Mouse (Mus musculus) myocyte (in vitro differentiated cells): Measurements from ENCODE around the gene Ppfia3. TPM values are rescaled to one million over a fixed set of nuclear protein-coding genes. Genes with fewer than 3 reads are reported as not detected.

Source experiments
- H3K27me3 ChIP-seq: one replicate; pipeline ENCODE4 v1.6.1; 2011; ENCODE audit not compliant: control insufficient read depth, insufficient read depth, insufficient read length
- H3K36me3 ChIP-seq: one replicate; pipeline ENCODE4 v1.6.1; 2011; ENCODE audit not compliant: control insufficient read depth, insufficient read depth
- H3K4me2 ChIP-seq: one replicate; pipeline ENCODE4 v1.6.1; 2011; ENCODE audit warnings: low read depth, control low read depth
- H3K4me3 ChIP-seq: one replicate; pipeline ENCODE4 v1.5.1; 2011; ENCODE audit warnings: mild to moderate bottlenecking, control low read depth, moderate library complexity
- H3K79me2 ChIP-seq: one replicate; pipeline ENCODE4 v1.6.1; 2011; ENCODE audit not compliant: control insufficient read depth, insufficient read depth
- H3ac ChIP-seq: one replicate; pipeline ENCODE4 v1.6.1; 2011; ENCODE audit not compliant: control insufficient read depth, insufficient read length
- CEBPB ChIP-seq: IDR thresholded peaks from 2 replicates; pipeline ENCODE4 v1.6.1; 2011; ENCODE audit warnings: mild to moderate bottlenecking, moderate library complexity; ENCODE audit not compliant: poor library complexity, insufficient read depth, severe bottlenecking
- E2F4 ChIP-seq: IDR thresholded peaks from one replicate; pipeline ENCODE4 v1.6.1; 2011; ENCODE audit warnings: mild to moderate bottlenecking, control low read depth, moderate library complexity; ENCODE audit not compliant: insufficient read depth
- MAX ChIP-seq: IDR thresholded peaks from one replicate; pipeline ENCODE4 v1.6.1; 2011; ENCODE audit warnings: low read depth, mild to moderate bottlenecking, control low read depth
- MYOD1 ChIP-seq, 3 experiments: IDR thresholded peaks; one replicate each; pipeline ENCODE4 v1.6.1; 2011; ENCODE audit warnings: control low read depth in 2 of 3, low read depth in 2 of 3, mild to moderate bottlenecking in 2 of 3, moderate library complexity in 1 of 3; ENCODE audit not compliant: insufficient read length in 2 of 3, control insufficient read depth in 1 of 3
- MYOG ChIP-seq, 3 experiments: IDR thresholded peaks; one replicate each; pipeline ENCODE4 v1.6.1; 2011; ENCODE audit warnings: control low read depth in 2 of 3, low read depth in 2 of 3, mild to moderate bottlenecking in 2 of 3; ENCODE audit not compliant: insufficient read length in 2 of 3, control insufficient read depth in 1 of 3, insufficient read depth in 1 of 3
- POLR2A ChIP-seq: IDR thresholded peaks from one replicate; pipeline ENCODE4 v1.6.1; 2011; ENCODE audit warnings: low read depth, mild to moderate bottlenecking, control low read depth, moderate library complexity; ENCODE audit not compliant: insufficient read length
- POLR2AphosphoS2 ChIP-seq: IDR thresholded peaks from one replicate; pipeline ENCODE4 v1.6.1; 2011; ENCODE audit warnings: low read depth, control low read depth; ENCODE audit not compliant: insufficient read length
- REST ChIP-seq: IDR thresholded peaks from one replicate; pipeline ENCODE4 v1.6.1; 2011; ENCODE audit warnings: mild to moderate bottlenecking, control low read depth, moderate library complexity; ENCODE audit not compliant: insufficient read depth, insufficient read length
- SRF ChIP-seq: IDR thresholded peaks from one replicate; pipeline ENCODE4 v1.6.1; 2011; ENCODE audit warnings: low read depth; ENCODE audit not compliant: control insufficient read depth, insufficient read length
- TCF12 ChIP-seq: IDR thresholded peaks from one replicate; pipeline ENCODE4 v1.6.1; 2011; ENCODE audit warnings: mild to moderate bottlenecking, control low read depth; ENCODE audit not compliant: poor library complexity, insufficient read depth, severe bottlenecking
- TCF3 ChIP-seq: IDR thresholded peaks from one replicate; pipeline ENCODE4 v1.6.1; 2011; ENCODE audit warnings: low read depth, control low read depth; ENCODE audit not compliant: insufficient read length
- USF1 ChIP-seq: IDR thresholded peaks from one replicate; pipeline ENCODE4 v1.6.1; 2011; ENCODE audit warnings: low read depth, mild to moderate bottlenecking, control low read depth, moderate library complexity
- polyA plus RNA-seq: library from polyadenylated mRNA; unstranded; fragments of >200 nt; fragmentation: generic; extraction: Trizol; gene quantifications from one replicate; pipeline ENCODE4 v1.2.1, GENCODE M21; 2012; ENCODE audit warnings: missing spikeins

Ppfia3 gene
- polyA plus RNA-seq, 1 experiment: 6.6 TPM

DNA sequence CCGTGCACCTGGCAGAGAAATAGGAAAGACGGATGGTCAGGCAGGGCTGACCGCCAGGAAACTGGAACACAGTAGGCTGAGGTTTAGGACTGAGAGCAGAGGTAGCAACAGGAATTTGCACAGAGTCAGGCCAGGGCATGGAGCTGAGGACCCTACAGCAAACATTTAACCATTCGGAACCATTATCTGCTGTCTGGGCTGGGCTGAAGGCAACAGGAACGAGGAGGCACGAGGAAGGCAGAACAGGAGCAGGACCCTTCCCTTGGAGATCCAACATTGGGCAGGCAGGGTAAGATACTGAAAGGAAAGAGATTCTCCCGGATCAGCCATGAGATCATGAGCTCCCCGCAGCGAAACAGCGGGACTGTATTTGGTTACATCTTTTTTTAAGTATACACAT, 41.0 kb upstream of the Ppfia3 start:
- peaks cover 26% of the 10 kb centered on the region for H3K27me3 ChIP-seq
- H3K4me2 ChIP-seq: no peak overlapping the region
- H3K79me2 ChIP-seq: no peaks in the 10 kb centered on the region
- H3K4me3 ChIP-seq: no peak overlapping the region
- no peaks in the 10 kb centered on the region for H3K36me3 ChIP-seq
- no peak overlapping the region for H3ac ChIP-seq
- TF ChIP-seq MYOG (IDR thresholded peaks at IDR 0.05; ENCODE audit: control insufficient read depth in 1 of 3, insufficient read depth in 1 of 3, insufficient read length in 2 of 3, low read depth in 2 of 3) (no peak), REST (no peak)

GRCm38 (mm10) chr7:45406157-45407156, 39.6 kb upstream of the Ppfia3 start:
- H3K79me2 ChIP-seq: no peaks in the 10 kb centered on the region
- H3K4me3 ChIP-seq: no peak overlapping the region
- no peaks in the 10 kb centered on the region for H3K36me3 ChIP-seq
- H3ac ChIP-seq: no peak overlapping the region
- peak overlapping the region; percentile 67 for H3K4me2 ChIP-seq
- TF ChIP-seq TCF12: no peak
- TF ChIP-seq POLR2A: peak; percentile 24
- peak in 1 of 3 experiments; percentile 7 for TF ChIP-seq MYOD1 (IDR thresholded peaks at IDR 0.05; ENCODE audit: control insufficient read depth in 1 of 3, insufficient read length in 2 of 3, low read depth in 2 of 3)
- TF ChIP-seq REST: no peak
- TF ChIP-seq E2F4: no peak
- peaks cover 26% of the 10 kb centered on the region for H3K27me3 ChIP-seq

- no peaks in the 10 kb centered on the region for H3K36me3 ChIP-seq
- no peak within 1 kb of the TSS for H3ac ChIP-seq
- H3K79me2 ChIP-seq: no peaks in the 10 kb centered on the region
- TF ChIP-seq TCF3 (no peak), MAX (no peak), MYOD1 (IDR thresholded peaks at IDR 0.05; ENCODE audit: control insufficient read depth in 1 of 3, insufficient read length in 2 of 3, low read depth in 2 of 3) (no peak), USF1 (no peak), E2F4 (no peak), SRF (no peak), REST (no peak), CEBPB (no peak), POLR2AphosphoS2 (no peak), TCF12 (no peak), POLR2A (no peak), MYOG (IDR thresholded peaks at IDR 0.05; ENCODE audit: control insufficient read depth in 1 of 3, insufficient read depth in 1 of 3, insufficient read length in 2 of 3, low read depth in 2 of 3) (no peak)
- peak within 1 kb of the TSS; percentile 67 for H3K4me2 ChIP-seq
- H3K27me3 ChIP-seq: peaks cover 21% of the 10 kb centered on the region
- peak within 1 kb of the TSS; percentile 6 for H3K4me3 ChIP-seq
These were observed 38.6 kb upstream of the Ppfia3 start, which contains the start of gene Kcna7 for GRCm38 (mm10) chr7:45405091-45406075. Gene Kcna7, plus strand, starts transcription at chr7:45405653.

DNA sequence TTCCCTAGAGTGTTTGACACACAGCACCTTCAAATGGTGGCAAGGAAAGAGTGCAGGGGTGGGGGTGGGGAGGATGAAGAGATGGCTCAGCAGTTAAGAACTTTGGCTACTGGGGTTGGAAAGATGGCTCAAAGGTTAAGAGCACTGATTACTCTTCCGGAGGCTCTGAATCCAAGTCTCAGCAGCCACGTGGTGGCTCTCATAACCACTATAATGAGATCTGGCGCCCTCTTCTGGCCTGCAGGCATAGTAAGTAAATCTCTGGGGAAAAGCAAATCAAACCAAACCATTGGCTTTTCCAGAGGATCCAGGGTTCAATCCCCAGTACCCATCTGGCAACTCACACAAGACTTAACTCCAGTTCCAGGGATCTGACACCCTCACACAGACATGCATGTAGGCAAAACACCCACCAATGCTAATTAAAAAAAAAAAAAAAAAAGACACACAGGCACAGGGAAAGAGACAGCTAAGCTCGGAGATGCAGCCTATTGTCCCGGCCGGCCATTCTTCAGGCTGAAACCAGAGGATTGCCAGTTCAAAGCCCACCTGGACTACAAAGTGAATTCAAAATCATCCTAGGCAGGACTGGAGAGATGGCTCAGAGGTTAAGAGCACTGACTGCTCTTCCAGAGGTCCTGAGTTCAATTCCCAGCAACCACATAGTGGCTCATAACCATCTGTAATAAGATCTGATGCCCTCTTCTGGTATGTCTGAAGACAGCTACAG, 36.9 kb upstream of the Ppfia3 start:
- no peak overlapping the region for H3K4me3 ChIP-seq
- H3K27me3 ChIP-seq: peaks cover 10% of the 10 kb centered on the region
- no peak overlapping the region for H3K4me2 ChIP-seq
- no peaks in the 10 kb centered on the region for H3K36me3 ChIP-seq
- TF ChIP-seq USF1 (peak; percentile 79), MYOD1 (IDR thresholded peaks at IDR 0.05; ENCODE audit: control insufficient read depth in 1 of 3, insufficient read length in 2 of 3, low read depth in 2 of 3) (no peak), TCF3 (no peak), TCF12 (no peak), POLR2A (no peak)
- no peaks in the 10 kb centered on the region for H3K79me2 ChIP-seq
- H3ac ChIP-seq: no peak overlapping the region
